Mouse (Mus musculus) right cerebral cortex, adult 2 months (tissue): Measurements from ENCODE around the gene Kif6.

Experiments used
- DNase-seq, 2 experiments: peaks; one replicate each; pipeline ENCODE4 v3.0.0; 2021 to 2022; ENCODE audit warnings: low spot score in 2 of 2

The Kif6 gene

GRCm38 (mm10) chr17:49894471-49894870 is 279.5 kb downstream of the Kif6 start:
- no peak for DNase-seq

GRCm38 (mm10) chr17:49898849-49899331 is 284.0 kb downstream of the Kif6 start:
- DNase-seq: peak; percentile 89 to 92

GRCm38 (mm10) chr17:49902613-49903012 is 287.7 kb downstream of the Kif6 start:
- no peak for DNase-seq

GRCm38 (mm10) chr17:49923429-49923828 is 308.5 kb downstream of the Kif6 start:
- DNase-seq: no peak

- DNase-seq: peak in 1 of 2 experiments; percentile 7
Measured at GRCm38 (mm10) chr17:49927611-49928010, 312.7 kb downstream of the Kif6 start.

- DNase-seq: no peak
Measured at GRCm38 (mm10) chr17:49933806-49934205, 318.9 kb downstream of the Kif6 start.

- no peak for DNase-seq
Measured at GRCm38 (mm10) chr17:49934586-49934985, 319.6 kb downstream of the Kif6 start.

- peak; percentile 81 to 89 for DNase-seq
Measured at GRCm38 (mm10) chr17:49935602-49936205, 320.8 kb downstream of the Kif6 start.

GRCm38 (mm10) chr17:49936214-49936613 is 321.3 kb downstream of the Kif6 start:
- DNase-seq: no peak

GRCm38 (mm10) chr17:49939146-49939545 is 324.2 kb downstream of the Kif6 start:
- no peak for DNase-seq

- DNase-seq: no peak
Measured at GRCm38 (mm10) chr17:49942674-49943073, 327.7 kb downstream of the Kif6 start.

- peak; percentile 90 for DNase-seq
Measured at GRCm38 (mm10) chr17:49951491-49951855, 336.5 kb downstream of the Kif6 start.

- DNase-seq: peak in 1 of 2 experiments; percentile 22
Measured at GRCm38 (mm10) chr17:49951856-49952607, 337.1 kb downstream of the Kif6 start.

GRCm38 (mm10) chr17:49959021-49959420 is 344.1 kb downstream of the Kif6 start:
- DNase-seq: no peak
